Mouse (Mus musculus) urinary bladder, postnatal 4 days (tissue): ENCODE data around the gene Fam84b.
"Not testable (repeated sequence)": the region's sequence is repeated elsewhere in the genome, so short reads cannot be mapped to it uniquely, and the experiment has no call there.

Experiments
- DNase-seq, 2 experiments: peaks; one replicate each; pipeline ENCODE4 v3.0.0; 2021 to 2022; ENCODE audit warnings: low spot score in 2 of 2

The Fam84b gene

DNA sequence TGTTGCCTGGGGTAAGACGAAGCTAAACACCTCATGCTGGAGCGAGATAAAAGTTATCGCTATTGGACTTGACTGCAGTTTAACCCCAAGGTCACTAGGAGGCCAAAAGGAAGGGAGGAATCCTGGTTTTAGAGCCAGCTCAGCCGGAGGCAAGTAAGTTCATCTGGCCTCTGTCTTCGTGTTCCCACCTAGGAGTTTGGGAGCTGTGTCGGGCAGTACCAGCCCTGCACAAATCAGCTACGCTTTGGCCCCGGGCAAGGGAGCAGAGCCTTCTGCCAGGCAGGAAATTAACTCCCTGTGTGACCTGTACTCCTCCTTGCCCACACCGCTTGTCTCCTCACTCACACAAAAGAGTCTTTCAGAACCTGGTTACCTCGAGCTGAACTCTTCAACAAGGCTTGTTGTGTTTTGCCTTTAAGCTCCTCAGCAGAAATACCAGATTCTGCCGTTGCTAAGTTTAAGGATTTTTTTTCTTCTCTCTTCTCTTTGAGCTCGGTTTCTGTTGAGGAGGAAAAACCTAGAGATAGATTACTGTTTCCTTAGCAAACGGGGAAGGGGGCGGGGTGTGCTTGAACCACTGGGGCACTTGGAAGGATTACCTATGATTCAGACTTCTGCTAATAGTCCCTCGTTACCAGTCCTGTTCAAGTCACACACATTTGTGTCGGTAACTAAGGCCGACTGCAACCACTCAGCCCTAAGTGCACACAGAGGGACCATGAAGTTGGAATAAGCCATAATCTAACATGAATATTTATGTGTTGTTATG lies at the start of gene Fam84b:
Gene Fam84b (minus strand): TSS at position 548 of the 769 bp plus-strand sequence.
- DNase-seq, result no peak

DNA sequence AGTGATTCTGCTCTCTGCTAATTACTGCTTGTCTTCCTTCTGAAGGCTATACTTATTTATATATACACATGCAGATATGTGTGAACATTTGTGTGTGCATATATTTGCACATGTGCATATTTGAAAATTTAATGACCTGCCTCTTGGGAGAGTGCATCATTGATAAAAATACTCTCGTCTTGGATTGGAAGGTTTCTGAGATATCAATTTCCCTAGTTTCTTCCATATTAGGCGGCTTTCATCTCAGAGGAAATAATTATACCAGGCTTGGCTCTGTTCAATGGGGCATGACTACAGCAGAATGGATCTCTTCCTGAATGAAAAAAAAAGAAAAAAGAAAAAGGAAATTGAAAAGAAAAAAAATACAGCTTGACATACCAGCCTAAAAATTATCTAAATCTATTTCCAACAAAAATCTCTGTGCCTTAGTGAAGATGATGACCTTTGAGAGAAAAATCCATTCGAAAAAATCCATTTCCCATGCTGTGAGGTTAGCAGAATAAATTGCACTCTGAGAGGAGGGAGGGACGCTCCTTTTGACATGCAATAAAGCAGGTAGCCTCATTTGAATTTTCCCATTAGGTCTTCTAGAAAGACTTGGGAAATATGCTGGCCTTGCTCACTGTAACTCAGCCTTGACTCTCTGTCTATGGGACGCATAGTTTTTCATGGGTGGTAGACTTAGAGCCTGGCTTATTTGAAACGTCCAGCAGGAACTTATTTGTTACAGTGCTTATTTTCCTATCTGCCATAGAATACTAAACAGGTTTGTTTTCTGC lies 44.8 kb upstream of the Fam84b start:
- DNase-seq, result no peak

DNA sequence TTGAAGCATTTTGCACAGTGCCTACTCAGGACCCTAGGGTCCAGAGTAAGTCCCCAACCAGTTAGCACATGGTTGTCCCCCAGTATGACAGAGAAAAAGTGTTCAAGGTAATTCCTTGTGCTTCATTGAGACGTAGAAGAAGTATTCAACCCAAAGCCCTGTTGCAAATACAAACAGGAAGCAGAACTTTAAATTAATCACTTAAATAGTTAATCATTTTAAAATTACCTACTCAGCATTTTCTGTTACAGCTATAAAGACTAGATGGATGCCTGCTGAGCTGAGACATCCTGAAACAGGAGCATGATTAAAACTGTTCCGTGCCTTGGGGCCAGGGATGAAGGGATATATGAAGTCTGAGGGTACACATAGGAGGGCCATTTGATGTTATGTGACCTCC lies 42.5 kb upstream of the Fam84b start:
- no peak for DNase-seq

DNA sequence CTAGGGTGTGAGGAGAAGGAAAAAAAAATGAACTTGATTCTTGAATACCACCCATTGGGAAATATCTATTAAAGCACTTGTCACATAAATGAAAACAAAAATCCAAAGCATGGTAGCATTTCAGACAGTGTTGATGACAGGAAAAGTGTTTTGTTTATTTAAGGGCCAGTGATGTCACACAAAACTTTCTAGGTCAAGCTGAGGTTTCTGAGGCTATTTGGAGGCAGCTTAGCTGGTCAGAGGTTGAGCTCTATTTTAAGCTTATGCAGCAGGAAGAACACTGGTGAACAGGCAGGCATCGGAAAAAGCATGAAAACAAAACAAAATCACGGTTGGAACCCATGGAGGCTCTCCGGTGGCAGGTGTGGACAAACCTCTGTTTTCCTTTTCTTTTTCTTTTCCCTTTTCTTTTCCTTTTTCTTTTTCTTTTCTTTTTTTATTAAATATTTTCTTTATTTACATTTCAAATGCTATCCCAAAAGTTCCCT lies 39.4 kb upstream of the Fam84b start:
- DNase-seq, result no peak

DNA sequence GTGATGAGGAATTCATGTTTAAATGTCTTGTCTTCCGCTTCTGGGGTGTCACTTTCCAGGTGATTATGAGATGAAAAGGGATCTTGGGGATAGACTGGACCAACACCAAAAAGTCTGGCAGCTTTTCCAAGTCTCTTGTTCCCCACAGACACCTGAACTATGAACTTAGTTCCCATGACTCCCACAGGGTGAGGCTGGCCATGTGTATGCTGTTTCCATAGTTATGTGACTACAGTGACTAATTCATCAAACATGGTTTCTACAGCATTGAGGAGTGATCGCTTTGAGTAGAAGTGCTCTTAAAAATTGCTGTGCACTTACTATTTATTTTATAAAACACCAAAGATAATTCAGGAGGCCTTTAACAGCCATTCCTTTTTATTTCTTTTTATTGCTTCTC lies 35.1 kb upstream of the Fam84b start:
- DNase-seq, result no peak

DNA sequence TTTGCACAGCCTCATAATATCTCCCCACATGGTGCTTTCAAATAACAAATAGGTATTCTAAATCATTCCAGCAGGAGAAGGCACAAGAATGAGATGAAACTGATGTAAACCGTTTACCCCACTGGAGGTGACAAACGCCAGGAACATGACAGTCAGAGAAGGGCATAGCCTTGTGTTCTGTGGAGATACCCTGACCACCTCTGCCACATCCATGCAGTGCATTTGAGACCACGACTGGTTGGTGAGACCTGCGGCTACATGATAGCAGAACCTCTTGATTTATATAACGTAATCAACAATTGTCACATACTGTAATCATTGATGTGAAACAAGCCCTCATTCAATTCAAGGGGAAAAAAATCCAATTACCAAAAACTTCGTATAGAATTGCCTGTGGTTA lies 22.1 kb upstream of the Fam84b start:
- no peak for DNase-seq

DNA sequence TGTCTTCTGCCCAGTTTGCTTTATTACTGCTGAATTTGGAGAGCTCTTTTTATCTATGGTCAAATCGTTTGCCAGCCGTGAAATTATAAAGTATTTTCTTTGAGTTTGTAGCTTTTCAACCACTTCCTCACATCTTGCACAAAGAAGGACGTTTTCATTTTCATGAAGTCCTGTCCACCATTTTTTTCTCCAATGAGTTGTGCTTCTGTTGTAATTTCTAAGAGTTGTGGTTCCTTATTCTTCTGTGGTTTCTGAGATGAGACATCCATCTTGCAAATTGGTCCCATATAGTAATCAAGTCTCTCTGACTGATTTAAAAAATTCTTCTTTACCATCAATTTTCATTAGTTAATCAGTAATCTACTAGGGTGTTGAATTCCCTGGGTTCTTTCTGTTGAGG lies 8.8 kb upstream of the Fam84b start:
- no peak for DNase-seq

DNA sequence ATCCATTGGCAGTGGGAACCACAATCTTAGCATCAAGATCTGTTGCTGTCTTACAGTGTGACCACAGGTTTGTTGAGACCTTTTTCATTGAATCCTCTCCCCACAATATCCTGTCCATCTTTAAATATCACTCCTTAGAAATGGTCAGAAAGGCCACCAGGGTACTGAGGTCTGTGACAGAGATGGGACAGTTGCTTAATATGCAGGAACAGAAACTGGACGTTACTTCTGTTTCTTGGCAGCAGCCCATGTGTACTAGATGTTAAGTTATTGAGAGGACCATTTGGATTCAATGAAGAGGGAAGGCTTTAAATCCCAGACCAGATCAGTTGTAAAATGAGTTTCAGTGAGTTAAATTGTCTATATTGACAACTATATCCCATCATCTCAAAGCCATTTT lies 1.5 kb upstream of the Fam84b start:
- DNase-seq, result no peak

DNA sequence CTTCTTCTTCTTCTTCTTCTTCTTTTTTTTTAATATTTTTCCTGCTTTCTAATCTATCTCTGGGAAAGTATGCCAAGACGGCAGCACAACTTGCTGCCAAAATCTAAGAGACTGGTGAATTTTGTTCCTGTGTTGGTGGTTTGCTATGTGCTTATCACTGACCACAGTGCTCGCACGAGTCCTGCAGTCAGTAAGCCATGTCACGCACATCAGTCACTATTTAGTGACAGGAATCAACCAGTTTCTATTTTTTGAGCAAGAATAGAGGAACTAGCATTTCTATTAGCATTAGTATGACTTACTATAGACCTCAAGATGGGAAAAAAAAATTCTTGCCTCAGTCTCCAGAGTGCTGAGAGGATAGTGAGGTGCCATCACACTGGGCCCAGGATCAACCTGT lies 573 bp upstream of the Fam84b start:
- no peak for DNase-seq

DNA sequence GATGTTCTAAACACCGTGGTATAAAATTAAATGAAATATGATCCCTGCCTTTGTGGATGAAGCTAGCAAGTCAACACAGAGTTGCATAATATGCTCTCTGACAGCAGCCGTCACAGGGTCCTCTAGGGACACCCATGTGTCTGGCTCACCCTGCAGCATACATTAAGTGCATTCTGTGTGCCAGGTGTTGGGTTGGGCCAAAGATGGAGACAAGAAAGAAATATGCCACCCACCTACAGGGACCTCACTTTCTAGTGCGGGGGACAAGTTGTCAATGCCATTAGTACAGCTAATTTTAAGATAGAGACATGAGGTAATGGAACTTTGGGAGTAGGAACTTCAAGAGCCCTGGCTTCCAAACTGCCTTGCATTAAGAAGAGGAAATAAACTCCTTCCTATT lies 4.9 kb downstream of the Fam84b start:
- no peak for DNase-seq

DNA sequence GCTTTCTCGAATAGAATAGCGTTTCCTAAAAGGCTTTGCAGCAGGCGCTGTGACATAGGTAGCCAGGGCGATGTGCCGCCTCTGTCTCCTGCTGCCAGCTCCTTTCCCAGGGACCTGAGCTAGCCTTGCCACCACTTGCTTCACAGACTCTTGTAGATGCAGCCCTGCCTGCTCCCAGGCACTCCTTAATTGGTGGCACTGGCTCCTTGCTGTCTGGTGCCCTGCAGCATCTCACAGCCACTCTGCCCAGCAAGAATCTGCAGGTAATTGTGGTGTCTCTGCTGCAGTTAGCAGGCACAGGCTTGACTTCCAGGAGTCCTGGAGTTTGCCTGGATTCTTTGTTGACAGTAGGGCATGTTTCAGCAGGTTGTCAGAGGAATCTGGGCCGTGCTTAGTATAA lies 7.3 kb downstream of the Fam84b start:
- no peak for DNase-seq

DNA sequence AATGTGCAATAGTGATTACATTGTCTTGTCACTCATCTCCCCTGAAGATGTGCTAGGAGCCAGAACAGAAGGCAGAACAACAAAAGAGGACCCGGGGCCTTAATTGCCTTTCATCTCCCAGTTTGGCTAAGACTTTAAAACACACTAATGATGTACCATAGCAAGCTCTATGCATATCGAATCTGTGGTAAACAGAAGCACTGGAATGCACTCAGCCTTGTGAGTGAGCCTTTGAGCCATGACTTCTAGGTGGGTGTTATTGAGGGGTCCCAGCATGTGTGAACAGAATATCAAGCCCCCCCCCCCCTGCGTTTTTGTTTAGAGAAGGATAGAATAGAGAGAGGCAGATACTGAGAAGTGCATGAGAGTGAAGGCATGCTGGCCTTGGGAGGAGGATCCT lies 7.7 kb downstream of the Fam84b start:
- DNase-seq, result no peak

DNA sequence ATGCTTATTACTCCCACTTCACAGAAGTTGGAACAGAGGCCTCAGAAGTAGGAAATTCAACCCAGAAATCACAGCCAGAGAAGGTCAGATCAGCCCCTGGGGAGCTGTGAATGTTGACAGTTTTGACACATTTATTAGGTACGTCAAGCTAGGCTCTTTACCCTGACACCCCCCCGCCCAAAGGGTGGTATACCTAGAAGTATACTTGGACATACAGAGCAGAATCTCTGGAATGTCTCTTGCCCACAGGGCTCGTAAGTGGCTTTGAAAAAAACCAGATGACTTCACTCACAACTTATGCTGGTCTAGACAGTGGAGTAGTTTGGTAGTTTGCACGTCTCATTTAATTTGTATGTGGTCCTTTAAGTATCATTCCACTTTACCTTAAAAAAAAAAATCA lies 11.8 kb downstream of the Fam84b start:
- DNase-seq, result no peak

DNA sequence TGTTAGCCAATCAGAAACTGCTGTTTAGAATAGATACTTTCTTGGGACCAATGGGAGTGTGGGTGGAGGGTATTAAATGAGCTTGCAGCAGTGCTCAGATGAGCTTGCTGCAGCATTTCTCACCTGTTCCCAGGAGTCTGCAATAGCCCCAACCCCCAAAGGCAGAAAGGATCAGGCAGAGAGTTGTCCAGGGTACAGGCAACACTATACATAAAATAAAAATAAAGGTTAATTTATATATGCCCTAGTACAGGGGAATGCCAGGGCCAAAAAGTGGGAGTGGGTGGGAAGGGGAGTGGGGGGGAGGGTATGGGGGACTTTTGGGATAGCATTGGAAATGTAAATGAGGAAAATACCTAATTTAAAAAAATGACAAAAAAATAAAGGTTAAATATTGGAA lies 12.3 kb downstream of the Fam84b start:
- not testable (repeated sequence) for DNase-seq

DNA sequence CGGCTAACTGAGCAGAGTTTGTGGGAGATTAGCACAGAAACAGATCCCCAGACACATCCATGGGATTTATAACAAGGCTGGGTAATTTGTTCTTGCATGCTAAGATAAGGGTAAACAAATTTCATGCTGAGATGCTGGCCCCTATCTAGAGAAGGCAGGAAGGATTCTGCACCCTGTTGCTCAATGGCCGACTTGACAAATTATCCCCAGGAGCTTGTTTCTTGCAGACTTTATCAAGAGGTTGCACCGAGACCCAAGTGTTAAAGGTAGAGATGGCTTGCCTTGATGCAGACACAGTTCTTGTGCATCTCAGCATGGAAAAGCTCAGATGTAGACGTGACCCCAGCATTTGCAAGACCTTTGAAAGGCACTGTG lies 13.3 kb downstream of the Fam84b start:
- no peak for DNase-seq

DNA sequence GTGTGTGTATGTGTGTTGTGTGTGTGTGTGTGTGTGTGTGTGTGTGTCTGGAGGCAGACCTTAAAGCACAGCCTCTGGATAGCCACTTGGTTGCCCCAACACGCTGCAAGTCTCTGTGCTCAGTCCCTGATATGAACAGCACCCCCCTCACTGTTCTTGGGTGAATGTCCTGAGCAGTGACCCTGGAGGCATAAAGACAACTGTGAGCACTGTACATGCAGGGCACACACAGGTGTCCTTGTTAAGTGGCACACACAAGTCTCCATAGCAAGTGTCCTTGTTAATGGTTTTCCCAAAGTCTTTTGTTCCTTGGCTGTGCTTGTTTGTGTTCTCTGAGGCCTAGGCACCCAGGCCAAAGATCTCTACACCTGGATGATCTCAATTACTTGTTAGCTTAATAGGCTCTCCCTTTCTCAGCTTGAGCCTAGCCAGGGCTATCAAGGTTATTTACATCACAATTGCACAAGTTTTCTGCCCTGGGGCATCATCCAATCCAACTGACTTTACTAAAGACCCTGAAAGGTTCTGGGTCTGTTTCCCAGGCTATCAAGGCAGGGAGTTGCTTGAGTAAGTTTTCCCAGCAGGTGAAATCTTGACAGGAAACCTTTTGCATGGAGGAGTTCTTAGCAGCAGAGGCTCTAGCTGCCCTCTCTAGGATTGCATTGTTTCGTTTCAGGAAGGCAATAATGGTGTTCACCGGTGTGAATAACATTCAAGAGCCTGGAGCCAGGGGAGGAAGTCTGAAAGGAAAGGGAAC lies 13.9 kb downstream of the Fam84b start:
- DNase-seq, result no peak

DNA sequence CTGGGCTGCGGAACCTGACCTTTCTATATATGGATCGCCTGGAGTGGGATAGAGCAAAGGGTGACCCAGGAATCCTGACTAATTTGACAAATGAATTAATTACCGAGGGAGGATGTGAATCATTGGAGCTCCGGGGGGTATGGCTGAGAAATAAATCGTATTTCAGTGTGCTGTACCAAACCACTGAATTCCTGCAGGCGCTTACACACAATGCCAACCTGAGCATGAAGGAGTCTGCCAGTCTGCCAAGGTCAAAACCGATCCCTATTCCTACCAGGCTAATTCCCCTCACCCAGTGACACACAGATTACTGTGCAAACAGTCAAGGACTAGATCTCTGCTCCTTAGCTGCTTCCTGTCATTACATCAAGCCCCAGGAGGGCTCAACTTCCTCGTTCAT lies 15.4 kb downstream of the Fam84b start:
- DNase-seq, result no peak

DNA sequence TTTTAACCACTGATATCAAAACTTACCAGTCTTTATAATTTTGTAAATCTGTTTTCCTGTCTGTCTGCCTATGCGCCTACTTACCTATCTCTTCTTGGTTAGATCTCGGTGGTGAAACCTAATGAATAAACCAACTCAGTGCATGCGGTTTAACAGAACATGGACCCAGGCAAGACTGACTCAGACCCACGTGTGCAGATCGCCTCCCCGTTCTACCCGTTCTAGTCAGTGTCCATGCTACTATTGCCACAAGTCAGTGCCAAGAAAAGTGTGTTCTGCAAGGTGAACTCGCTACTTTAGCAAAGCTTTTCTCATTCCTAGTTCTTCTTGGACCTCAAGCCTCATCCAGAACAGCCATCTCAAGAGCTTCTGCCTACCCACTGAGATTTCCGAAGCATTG lies 15.9 kb downstream of the Fam84b start:
- DNase-seq, result no peak

DNA sequence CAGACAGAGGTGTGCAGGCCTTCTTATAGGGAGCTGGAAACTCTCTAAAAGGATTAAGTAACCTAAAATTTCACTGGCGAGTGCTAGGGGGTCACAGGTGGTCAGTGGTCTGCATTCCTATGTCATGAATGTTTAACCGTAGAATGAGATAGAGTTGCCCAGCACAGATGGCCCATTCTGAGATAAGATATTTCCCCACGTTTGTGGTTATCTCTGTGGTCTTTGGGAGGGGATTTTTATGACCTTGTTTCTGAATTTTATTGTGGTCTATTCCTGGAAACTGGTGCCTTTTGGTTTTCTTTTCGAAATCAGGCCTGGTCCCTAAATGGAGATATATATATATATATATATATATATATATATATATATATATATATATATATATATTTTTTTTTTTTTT lies 17.3 kb downstream of the Fam84b start:
- no peak for DNase-seq

DNA sequence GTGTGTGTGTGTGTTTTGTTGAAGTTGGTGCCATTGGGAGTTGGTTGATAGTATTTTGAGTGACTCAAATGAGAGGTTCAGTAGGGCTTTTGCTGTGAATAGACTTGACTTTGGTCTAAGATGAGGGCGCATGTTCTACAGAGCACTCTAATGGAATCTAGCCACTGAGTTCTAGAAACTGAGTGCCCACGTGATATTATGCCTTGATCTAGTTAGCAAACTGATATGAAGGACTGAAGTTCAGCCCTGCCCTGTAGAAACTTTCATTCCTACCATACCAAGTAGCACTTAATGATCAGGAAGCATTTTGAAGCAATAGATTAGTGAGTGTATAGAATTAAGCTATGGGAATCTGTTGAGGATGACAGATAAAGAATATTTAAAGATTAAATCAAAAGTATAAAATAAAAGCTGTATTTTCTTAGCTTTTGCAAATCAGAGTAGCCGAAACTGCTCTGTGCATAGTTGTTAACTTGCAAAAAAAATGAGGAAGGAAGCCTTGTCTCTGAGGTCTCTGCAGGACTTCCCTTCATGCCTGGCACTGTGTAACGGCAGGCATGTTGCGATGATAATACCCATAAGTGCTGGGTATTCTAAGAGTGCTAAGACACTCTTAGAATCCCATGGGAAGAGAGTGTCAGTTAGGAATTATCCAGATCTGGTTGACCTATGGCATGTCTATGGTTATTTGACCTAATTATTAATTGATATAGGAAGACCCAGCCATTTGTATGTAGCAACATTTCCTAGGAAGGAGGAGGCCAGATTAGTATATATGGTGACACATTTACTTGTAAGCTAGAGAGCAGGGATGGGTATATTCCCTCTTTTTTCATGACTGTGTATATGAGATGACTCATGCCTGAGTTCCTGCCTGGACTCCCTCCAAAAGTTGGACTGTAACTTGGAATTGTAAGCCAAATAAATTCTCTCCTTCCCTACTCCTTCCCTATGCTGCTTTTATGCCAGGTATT lies 18.7 kb downstream of the Fam84b start:
- DNase-seq, result no peak

DNA sequence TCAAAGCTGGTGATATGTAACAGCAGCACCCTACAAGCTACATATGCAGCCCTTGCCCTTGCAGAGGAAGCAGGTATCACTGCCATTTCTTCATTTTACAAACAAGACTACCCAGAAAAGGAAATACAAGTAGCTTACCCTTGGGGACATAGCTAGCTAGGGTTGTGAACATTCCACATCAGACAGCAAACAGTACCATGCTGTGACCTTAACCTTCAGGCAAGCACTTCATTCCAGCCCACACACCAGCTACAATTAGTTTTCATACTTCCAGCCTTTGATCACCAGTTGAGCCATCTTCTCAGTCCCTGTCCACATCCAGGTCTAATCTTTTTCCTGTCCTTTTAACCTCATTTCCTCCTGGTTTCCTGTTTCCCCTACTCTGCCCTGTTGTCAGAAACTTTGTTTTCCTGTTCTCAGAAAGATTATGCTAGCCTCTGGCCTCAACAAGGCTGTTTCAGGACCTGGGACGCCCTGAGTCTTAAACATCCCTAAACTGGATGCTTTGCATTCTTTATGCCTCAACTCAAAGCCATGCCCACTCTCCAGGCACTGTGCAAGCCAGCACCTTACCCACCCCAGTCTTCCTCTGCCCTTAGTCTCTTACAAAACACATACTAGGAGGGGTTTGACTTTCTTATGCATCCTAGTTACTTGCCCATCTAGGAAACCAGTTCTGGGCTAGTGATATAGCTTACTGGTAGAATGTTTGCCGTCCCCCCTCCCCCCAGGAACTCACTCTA lies 19.9 kb downstream of the Fam84b start:
- no peak for DNase-seq
